Mouse (Mus musculus) liver, embryonic 18 days (tissue): Measurements from ENCODE around the gene Rgs8. TPM values are rescaled to one million over a fixed set of nuclear protein-coding genes. Genes with fewer than 3 reads are reported as not detected.

Experiments
- polyA plus RNA-seq: library from polyadenylated mRNA; depleted of rRNA; stranded (reverse); fragments of >200 nt; gene quantifications from 2 replicates; pipeline ENCODE4 v1.2.3, GENCODE M21; 2012; rRNA removed

Rgs8 gene
- polyA plus RNA-seq = 0.05 TPM in 2 replicates

DNA sequence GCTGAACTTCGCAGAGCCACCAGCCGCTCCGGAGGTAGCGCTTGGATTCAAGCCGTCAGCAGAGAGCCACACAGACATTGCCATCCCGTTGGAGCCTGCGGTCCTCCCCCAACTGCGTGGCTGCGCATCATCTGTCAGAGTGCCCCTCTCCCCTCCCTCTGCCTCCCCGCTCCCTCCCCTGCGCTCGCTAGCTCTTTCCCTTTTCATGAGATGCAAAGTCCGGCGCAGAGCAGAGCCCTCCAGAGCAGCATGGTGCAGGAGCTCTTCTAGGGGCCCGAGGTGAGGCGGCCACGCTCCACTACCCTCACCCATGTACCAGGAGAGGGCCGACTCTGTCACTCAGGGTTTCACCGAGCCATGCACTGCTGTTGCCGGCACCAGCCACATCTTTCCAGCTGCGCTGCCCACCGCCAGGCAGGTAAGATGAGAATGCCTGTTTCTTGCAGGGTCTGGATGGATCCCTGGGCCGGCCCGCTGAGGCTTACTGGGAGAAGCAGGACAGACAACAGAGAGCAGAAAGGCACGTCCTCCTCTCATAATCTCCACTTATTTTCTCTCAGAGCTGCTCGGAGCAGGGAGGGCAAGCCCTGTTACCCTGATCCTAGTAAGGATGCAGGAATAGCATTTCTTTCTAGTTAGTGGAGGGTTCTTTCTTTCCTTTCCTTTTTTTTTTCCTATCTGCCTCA is at the start of gene Rgs8:
TSS of gene Rgs8 (plus strand) at position 88 of the 686 bp plus-strand sequence.

DNA sequence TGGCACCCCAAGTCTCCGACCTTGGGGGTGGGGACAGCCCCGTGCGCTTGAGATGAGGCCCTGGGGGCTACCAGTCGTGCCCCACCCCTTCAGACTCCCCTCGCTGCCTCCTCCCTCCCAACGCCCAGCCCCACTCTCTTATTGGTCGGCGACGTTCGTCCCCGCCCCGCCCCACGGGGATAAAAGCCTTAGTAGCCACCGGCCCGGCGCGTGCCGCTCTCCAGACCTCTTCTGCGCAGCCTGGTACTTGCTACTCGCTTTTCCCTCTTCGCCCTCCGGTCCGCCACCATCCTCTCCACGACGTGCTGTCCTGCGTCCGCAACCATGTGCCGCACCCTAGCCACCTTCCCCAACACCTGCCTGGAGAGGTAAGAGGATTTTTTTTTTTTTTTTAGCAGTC is 87.3 kb downstream of the Rgs8 start, which contains the start of gene Rgs16:
TSS of gene Rgs16 (plus strand) at position 205 of the 400 bp plus-strand sequence.

DNA sequence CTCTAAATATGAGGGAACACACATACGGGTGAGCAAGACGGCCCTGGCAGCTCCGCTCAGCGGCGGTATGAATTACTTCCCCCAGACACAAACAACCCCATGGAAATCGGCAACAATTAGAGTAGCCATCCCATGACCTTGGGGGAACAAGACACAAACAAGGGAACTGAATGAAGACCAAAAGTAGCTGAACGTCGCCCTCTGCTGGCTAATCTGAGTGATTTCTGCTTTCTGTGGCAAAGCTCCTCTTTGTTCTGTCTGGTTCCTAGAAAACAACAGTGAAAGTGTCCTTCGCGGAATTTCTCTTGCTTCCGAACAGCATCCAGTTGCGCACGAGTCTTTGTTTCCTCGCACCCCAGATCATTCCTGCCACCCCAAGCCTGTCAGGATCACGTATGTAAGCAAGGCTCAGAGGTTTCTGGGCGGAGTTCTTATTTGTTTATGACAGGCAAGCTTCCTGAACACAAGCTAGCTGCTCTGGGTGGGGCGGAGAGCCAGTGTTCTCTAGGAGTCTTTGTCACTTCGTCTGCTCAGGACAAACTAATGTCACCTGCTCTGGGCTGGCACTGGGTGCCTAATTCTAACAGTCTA is 96.5 kb downstream of the Rgs8 start, which contains the start of gene Rnasel:
TSS of gene Rnasel (plus strand) at position 216 of the 591 bp plus-strand sequence.

Other genes starting within 250 kb of the Rgs8 start
- gene Shcbp1l, start 227.9 kb upstream of the Rgs8 start, polyA plus RNA-seq = 0.40 and 0.66 TPM in 2 replicates
- gene Dhx9, start 165.4 kb upstream of the Rgs8 start, polyA plus RNA-seq = 33.9 and 35.0 TPM in 2 replicates
- gene Npl, start 103.0 kb upstream of the Rgs8 start, polyA plus RNA-seq = 4.0 and 4.7 TPM in 2 replicates
- 19.9 and 24.9 TPM in 2 replicates for gene Rgs16, start 87.3 kb downstream of the Rgs8 start, polyA plus RNA-seq
- 19.1 and 20.8 TPM in 2 replicates for gene Rnasel, start 96.4 kb downstream of the Rgs8 start, polyA plus RNA-seq
- 0.01 and 0.02 TPM in 2 replicates for gene Rgsl1, start 191.1 kb downstream of the Rgs8 start, polyA plus RNA-seq
- gene Teddm1b, start 221.3 kb downstream of the Rgs8 start, polyA plus RNA-seq = not detected in 2 replicates
- gene Teddm1a, start 238.7 kb downstream of the Rgs8 start, polyA plus RNA-seq = not detected in 2 replicates
- gene Glul, start 246.9 kb downstream of the Rgs8 start, polyA plus RNA-seq = 162 and 185 TPM in 2 replicates
- 0.25 and 0.30 TPM in 2 replicates for gene Teddm2, start 247.2 kb downstream of the Rgs8 start, polyA plus RNA-seq